Mouse (Mus musculus): Measurements from ENCODE around the gene Ccdc85c. TPM values are rescaled to one million over a fixed set of nuclear protein-coding genes. Genes with fewer than 3 reads are reported as not detected.
A peak's percentile ranks its signal among the peaks of the same experiment; 100 is the strongest.

Ccdc85c gene
- polyA plus RNA-seq, 1 experiment, result 6.6 TPM

DNA sequence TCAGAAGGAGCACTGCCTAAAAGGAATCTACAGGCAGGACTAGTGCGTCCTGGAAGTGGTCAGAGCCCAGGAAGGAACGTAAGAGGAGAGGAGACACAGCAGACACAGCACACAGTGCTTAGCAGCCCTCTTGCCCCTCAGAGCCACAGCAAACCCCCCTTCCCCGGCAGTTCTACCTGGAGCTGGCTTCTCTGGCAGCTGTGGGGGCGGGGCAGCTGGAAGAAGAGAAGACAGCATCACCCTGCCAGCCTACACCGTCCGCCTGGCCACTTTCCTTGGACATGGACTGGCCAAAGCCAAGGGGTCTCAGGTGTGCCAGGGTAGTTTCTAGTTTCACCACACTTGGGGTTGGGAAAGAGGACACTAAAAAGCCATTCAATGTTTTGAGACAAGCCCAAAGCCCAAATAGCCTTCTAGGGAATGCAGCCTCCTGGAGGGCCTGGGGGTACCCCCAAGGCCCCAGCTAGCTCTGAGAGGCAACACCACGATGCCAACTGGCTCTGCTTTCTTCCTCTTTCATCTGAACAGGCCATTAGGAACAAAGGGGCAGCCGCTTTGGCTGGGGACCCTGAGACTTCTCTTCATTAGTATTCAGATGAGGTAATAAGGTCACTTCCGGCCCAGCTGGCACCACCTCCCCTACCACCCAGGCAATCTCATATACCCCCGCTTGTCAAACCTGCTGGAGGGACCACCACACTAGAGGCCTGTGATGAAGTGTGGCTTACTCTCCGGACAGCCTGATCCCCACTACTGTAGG, 58.4 kb downstream of the Ccdc85c start:
- Histone ChIP-seq H3ac (ENCODE audit: control insufficient read depth, insufficient read length) (no peak overlapping the region), H3K36me3 (ENCODE audit: control insufficient read depth, insufficient read depth) (no peaks in the 10 kb centered on the region), H3K4me3 (no peak overlapping the region), H3K79me2 (ENCODE audit: control insufficient read depth, insufficient read depth) (no peaks in the 10 kb centered on the region), H3K27me3 (ENCODE audit: control insufficient read depth, insufficient read depth, insufficient read length) (no peaks in the 10 kb centered on the region), H3K4me2 (ENCODE audit: low read depth) (no peak overlapping the region)
- TF ChIP-seq POLR2A (IDR thresholded peaks at IDR 0.05; ENCODE audit: insufficient read length, low read depth) (no peak), MYOG (IDR thresholded peaks at IDR 0.05; ENCODE audit: control insufficient read depth in 1 of 3, insufficient read depth in 1 of 3, insufficient read length in 2 of 3, low read depth in 2 of 3) (no peak), POLR2AphosphoS2 (IDR thresholded peaks at IDR 0.05; ENCODE audit: insufficient read length, low read depth) (no peak), MAX (IDR thresholded peaks at IDR 0.05; ENCODE audit: low read depth) (no peak), USF1 (IDR thresholded peaks at IDR 0.05; ENCODE audit: low read depth) (no peak), E2F4 (IDR thresholded peaks at IDR 0.05; ENCODE audit: insufficient read depth) (no peak), CEBPB (IDR thresholded peaks at IDR 0.05; ENCODE audit: insufficient read depth, poor library complexity, severe bottlenecking) (no peak), MYOD1 (IDR thresholded peaks at IDR 0.05; ENCODE audit: control insufficient read depth in 1 of 3, insufficient read length in 2 of 3, low read depth in 2 of 3) (no peak), SRF (IDR thresholded peaks at IDR 0.05; ENCODE audit: control insufficient read depth, insufficient read length, low read depth) (no peak), TCF3 (IDR thresholded peaks at IDR 0.05; ENCODE audit: insufficient read length, low read depth) (no peak), REST (IDR thresholded peaks at IDR 0.05; ENCODE audit: insufficient read depth, insufficient read length) (no peak), TCF12 (IDR thresholded peaks at IDR 0.05; ENCODE audit: insufficient read depth, poor library complexity, severe bottlenecking) (no peak)

GRCm38 (mm10) chr12:108215090-108215489, 60.1 kb downstream of the Ccdc85c start:
- Histone ChIP-seq H3K4me2 (ENCODE audit: low read depth) (no peak overlapping the region), H3K36me3 (ENCODE audit: control insufficient read depth, insufficient read depth) (no peaks in the 10 kb centered on the region), H3ac (ENCODE audit: control insufficient read depth, insufficient read length) (no peak overlapping the region), H3K79me2 (ENCODE audit: control insufficient read depth, insufficient read depth) (no peaks in the 10 kb centered on the region), H3K4me3 (no peak overlapping the region), H3K27me3 (ENCODE audit: control insufficient read depth, insufficient read depth, insufficient read length) (no peaks in the 10 kb centered on the region)
- TF ChIP-seq POLR2A (IDR thresholded peaks at IDR 0.05; ENCODE audit: insufficient read length, low read depth), result no peak
- TF ChIP-seq MAX (IDR thresholded peaks at IDR 0.05; ENCODE audit: low read depth), result no peak
- TF ChIP-seq E2F4 (IDR thresholded peaks at IDR 0.05; ENCODE audit: insufficient read depth), result no peak
- TF ChIP-seq TCF3 (IDR thresholded peaks at IDR 0.05; ENCODE audit: insufficient read length, low read depth), result peak; percentile 32
- TF ChIP-seq MYOD1 (IDR thresholded peaks at IDR 0.05; ENCODE audit: control insufficient read depth in 1 of 3, insufficient read length in 2 of 3, low read depth in 2 of 3), result peak in 2 of 3 experiments; percentile 82 to 85
- TF ChIP-seq TCF12 (IDR thresholded peaks at IDR 0.05; ENCODE audit: insufficient read depth, poor library complexity, severe bottlenecking), result no peak
- no peak for TF ChIP-seq USF1 (IDR thresholded peaks at IDR 0.05; ENCODE audit: low read depth)
- no peak for TF ChIP-seq SRF (IDR thresholded peaks at IDR 0.05; ENCODE audit: control insufficient read depth, insufficient read length, low read depth)
- TF ChIP-seq MYOG (IDR thresholded peaks at IDR 0.05; ENCODE audit: control insufficient read depth in 1 of 3, insufficient read depth in 1 of 3, insufficient read length in 2 of 3, low read depth in 2 of 3), result peak in 2 of 3 experiments; percentile 72 to 79
- no peak for TF ChIP-seq POLR2AphosphoS2 (IDR thresholded peaks at IDR 0.05; ENCODE audit: insufficient read length, low read depth)
- TF ChIP-seq REST (IDR thresholded peaks at IDR 0.05; ENCODE audit: insufficient read depth, insufficient read length), result no peak
- TF ChIP-seq CEBPB (IDR thresholded peaks at IDR 0.05; ENCODE audit: insufficient read depth, poor library complexity, severe bottlenecking), result no peak

DNA sequence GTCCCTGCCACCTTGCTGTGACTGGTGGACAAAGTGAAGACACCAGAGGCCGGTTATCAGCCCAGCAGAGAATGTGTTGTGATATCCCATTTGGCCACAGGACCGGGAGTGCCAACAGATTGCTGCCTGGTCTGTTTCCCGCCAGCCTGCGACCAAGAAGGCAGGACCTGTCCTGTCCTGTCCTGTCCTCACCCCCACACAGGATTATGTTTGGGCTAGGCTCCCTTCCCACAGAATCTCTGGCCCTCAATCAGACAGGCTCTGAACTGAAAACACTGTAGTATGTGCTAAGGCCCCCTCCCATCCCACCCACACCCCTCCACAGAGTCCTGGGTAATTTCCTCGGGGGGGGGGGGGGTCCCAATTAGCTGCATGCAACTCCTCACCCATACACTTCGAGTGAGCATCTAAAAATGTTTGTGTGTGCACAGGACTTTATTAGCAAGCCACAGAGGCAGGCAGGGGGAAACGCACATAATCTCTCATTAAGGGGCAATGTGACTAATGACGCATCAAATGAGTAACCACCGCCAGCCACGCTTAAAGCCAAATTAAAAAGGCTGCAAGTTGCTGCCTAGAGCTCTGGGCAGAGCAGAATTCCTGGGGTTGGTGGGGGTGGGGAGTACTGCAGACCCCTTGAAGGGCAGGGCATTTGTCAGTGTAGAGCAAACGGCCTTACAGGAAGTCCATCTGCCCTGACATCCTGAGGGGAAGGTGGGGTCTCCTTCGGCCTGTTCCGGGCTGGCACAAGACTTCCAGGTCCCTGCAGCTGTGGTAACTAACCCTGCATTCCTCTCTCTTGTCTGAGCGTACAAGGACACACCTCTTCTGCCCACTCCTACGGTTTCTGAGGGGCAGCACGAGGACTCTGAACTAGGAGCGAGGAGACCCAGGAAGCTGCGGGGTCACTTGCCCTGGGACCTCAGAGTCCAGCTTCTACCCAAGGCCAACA, 61.9 kb downstream of the Ccdc85c start:
- Histone ChIP-seq H3K4me2 (ENCODE audit: low read depth) (no peak overlapping the region), H3K4me3 (no peak overlapping the region), H3K36me3 (ENCODE audit: control insufficient read depth, insufficient read depth) (no peaks in the 10 kb centered on the region), H3K79me2 (ENCODE audit: control insufficient read depth, insufficient read depth) (no peaks in the 10 kb centered on the region), H3ac (ENCODE audit: control insufficient read depth, insufficient read length) (no peak overlapping the region), H3K27me3 (ENCODE audit: control insufficient read depth, insufficient read depth, insufficient read length) (no peaks in the 10 kb centered on the region)
- no peak for TF ChIP-seq TCF12 (IDR thresholded peaks at IDR 0.05; ENCODE audit: insufficient read depth, poor library complexity, severe bottlenecking)
- TF ChIP-seq MYOD1 (IDR thresholded peaks at IDR 0.05; ENCODE audit: control insufficient read depth in 1 of 3, insufficient read length in 2 of 3, low read depth in 2 of 3), result no peak
- TF ChIP-seq CEBPB (IDR thresholded peaks at IDR 0.05; ENCODE audit: insufficient read depth, poor library complexity, severe bottlenecking), result no peak
- TF ChIP-seq E2F4 (IDR thresholded peaks at IDR 0.05; ENCODE audit: insufficient read depth), result no peak
- no peak for TF ChIP-seq MYOG (IDR thresholded peaks at IDR 0.05; ENCODE audit: control insufficient read depth in 1 of 3, insufficient read depth in 1 of 3, insufficient read length in 2 of 3, low read depth in 2 of 3)
- no peak for TF ChIP-seq REST (IDR thresholded peaks at IDR 0.05; ENCODE audit: insufficient read depth, insufficient read length)
- TF ChIP-seq USF1 (IDR thresholded peaks at IDR 0.05; ENCODE audit: low read depth), result no peak
- no peak for TF ChIP-seq POLR2A (IDR thresholded peaks at IDR 0.05; ENCODE audit: insufficient read length, low read depth)
- no peak for TF ChIP-seq SRF (IDR thresholded peaks at IDR 0.05; ENCODE audit: control insufficient read depth, insufficient read length, low read depth)
- TF ChIP-seq POLR2AphosphoS2 (IDR thresholded peaks at IDR 0.05; ENCODE audit: insufficient read length, low read depth), result no peak
- no peak for TF ChIP-seq MAX (IDR thresholded peaks at IDR 0.05; ENCODE audit: low read depth)
- no peak for TF ChIP-seq TCF3 (IDR thresholded peaks at IDR 0.05; ENCODE audit: insufficient read length, low read depth)

- no peaks in the 10 kb centered on the region for H3K27me3 ChIP-seq (ENCODE audit: control insufficient read depth, insufficient read depth, insufficient read length)
- no peaks in the 10 kb centered on the region for H3K79me2 ChIP-seq (ENCODE audit: control insufficient read depth, insufficient read depth)
- TF ChIP-seq MYOD1 (IDR thresholded peaks at IDR 0.05; ENCODE audit: control insufficient read depth in 1 of 3, insufficient read length in 2 of 3, low read depth in 2 of 3) (no peak), E2F4 (IDR thresholded peaks at IDR 0.05; ENCODE audit: insufficient read depth) (no peak)
- H3K36me3 ChIP-seq (ENCODE audit: control insufficient read depth, insufficient read depth), result no peaks in the 10 kb centered on the region
- no peak overlapping the region for H3K4me3 ChIP-seq
- no peak overlapping the region for H3ac ChIP-seq (ENCODE audit: control insufficient read depth, insufficient read length)
- no peak overlapping the region for H3K4me2 ChIP-seq (ENCODE audit: low read depth)
These were observed 62.7 kb downstream of the Ccdc85c start for GRCm38 (mm10) chr12:108212476-108212875.

Measured in myocyte (in vitro differentiated cells).